Mouse (Mus musculus) C3H10T1/2 (cell line): ENCODE results near the gene Dip2c. TPM values are rescaled to one million over a fixed set of nuclear protein-coding genes. Genes with fewer than 3 reads are reported as not detected.

ENCODE experiments used
- polyA plus RNA-seq, 2 experiments: library from polyadenylated mRNA; unstranded; fragments of >200 nt; fragmentation: generic; extraction: Trizol; gene quantifications; one replicate each; pipeline ENCODE4 v1.2.1; 2012; ENCODE audit warnings: missing spikeins in 2 of 2

The Dip2c gene
- polyA plus RNA-seq: 1 to 10 TPM in 1 of 2 experiments, under 1 TPM in 1; 0.39 to 4.9 TPM

GRCm38 (mm10) chr13:9276322-9276855 is at the start of gene Dip2c:
TSS of gene Dip2c (plus strand) at chr13:9276528.

Other genes with a start within 250 kb of the Dip2c start
- 10 to 100 TPM in 1 of 2 experiments, 1 to 10 TPM in 1; 2.9 to 13.9 TPM for gene Larp4b, start 182.6 kb upstream of the Dip2c start, polyA plus RNA-seq